Mouse (Mus musculus) C2C12 (cell line): ENCODE results near the gene Senp2.

Source experiments
- CEBPB ChIP-seq: IDR thresholded peaks from one replicate; pipeline ENCODE4 v1.6.1; 2011; ENCODE audit warnings: low read depth, mild to moderate bottlenecking, control low read depth, moderate library complexity
- CTCF ChIP-seq: IDR thresholded peaks from one replicate; pipeline ENCODE4 v1.5.1; 2011; ENCODE audit not compliant: control insufficient read depth, insufficient read depth, insufficient read length

DNA sequence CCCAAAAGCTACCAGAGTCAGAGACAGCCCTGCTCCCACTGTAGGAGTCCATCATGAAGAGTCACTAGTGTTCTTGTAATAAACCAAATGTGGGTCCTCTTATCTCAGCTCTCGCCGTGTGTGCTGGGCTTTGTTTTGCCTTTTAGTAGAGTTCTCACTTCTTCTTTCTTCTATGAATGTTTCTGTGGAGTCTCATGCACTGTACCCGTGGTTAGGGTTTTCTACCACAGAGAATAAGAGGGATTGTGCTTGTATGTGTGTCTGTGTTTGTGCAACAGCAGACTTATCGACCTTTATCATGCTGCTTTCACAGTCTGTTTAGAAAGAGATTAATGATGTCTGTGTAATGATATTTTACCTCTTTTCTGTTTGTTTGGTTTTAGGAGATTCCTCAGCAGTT, 34.5 kb downstream of the Senp2 start:
- TF ChIP-seq CTCF (no peak), CEBPB (no peak)
